Mouse (Mus musculus): ENCODE results near the gene Uggt1. TPM values are rescaled to one million over a fixed set of nuclear protein-coding genes. Genes with fewer than 3 reads are reported as not detected.

The Uggt1 gene
- polyA plus RNA-seq, 1 experiment from 2014 or later: 46.6 TPM

Small RNAs within 50 kb of the gene (microRNA-seq; reads per million reads assigned to microRNA genes)
- 6.0 reads per million, percentile 26 among the genes with 10 or more reads in this experiment for gene Mir6897

Other genes starting within 250 kb of the Uggt1 start
- gene Hs6st1, start 176.3 kb downstream of the Uggt1 start, polyA plus RNA-seq (2015; fragmentation: Nextera tagmentation; extraction: Ambion mirVana): 9.4 and 10.8 TPM in 2 replicates
- 1.2 and 1.5 TPM in 2 replicates for gene Neurl3, start 30.0 kb upstream of the Uggt1 start, polyA plus RNA-seq (2015; fragmentation: Nextera tagmentation; extraction: Ambion mirVana)
- 2.8 and 3.6 TPM in 2 replicates for gene Arid5a, start 63.0 kb upstream of the Uggt1 start, polyA plus RNA-seq (2015; fragmentation: Nextera tagmentation; extraction: Ambion mirVana)
- gene Kansl3, start 124.5 kb upstream of the Uggt1 start, polyA plus RNA-seq (2015; fragmentation: Nextera tagmentation; extraction: Ambion mirVana): 41.5 and 46.0 TPM in 2 replicates
- 2.9 TPM in 2 replicates for gene Fer1l5, start 127.6 kb upstream of the Uggt1 start, polyA plus RNA-seq (2015; fragmentation: Nextera tagmentation; extraction: Ambion mirVana)
- 65.7 and 73.0 TPM in 2 replicates for gene Lman2l, start 200.6 kb upstream of the Uggt1 start, polyA plus RNA-seq (2015; fragmentation: Nextera tagmentation; extraction: Ambion mirVana)
- 9.8 and 11.5 TPM in 2 replicates for gene Cnnm4, start 226.9 kb upstream of the Uggt1 start, polyA plus RNA-seq (2015; fragmentation: Nextera tagmentation; extraction: Ambion mirVana)